ENCODE assay signal across 1 mouse cellular context in the genomic region with DNA sequence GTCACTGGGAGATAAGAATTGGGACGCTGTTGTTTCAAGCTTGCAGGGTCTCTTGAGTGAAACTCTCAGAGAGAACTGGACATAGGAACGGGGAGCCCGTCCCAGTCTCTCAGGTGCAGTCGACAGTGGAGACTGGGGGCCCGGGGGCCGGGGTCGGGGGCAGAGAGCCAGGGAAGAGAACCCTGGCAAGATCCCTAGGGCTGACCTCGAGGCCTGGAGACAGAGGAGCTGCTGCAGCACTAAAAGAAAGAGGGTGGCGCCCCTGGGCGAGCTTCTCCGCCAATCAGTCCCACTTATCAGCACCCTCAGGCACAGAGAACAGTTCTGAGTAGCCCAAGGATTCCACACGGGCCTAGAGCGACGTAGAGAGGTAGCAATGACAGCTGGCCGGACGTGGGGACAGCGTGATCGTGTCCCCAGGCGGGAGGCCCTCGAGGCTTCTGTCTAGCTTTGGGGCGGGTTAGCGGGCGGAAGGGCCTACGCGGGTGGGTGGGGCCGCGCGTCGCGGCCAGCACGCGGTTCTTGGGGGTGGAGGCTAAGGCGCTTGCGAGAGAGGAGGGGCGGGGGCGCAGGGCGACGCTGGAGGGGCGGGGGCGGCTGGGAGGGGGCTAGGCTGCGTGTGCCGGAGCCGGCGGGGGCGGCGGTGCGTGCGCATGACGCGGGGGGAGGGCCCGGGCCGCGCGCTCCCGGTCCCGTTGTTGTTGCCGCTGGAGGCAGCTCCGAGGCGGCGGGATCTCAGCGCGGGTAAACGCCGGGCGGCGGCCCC.
TF ChIP-seq lines count a peak whose summit lies in the region.

No protein-coding gene starts in this region.

TF ChIP-seq in CH12.LX, 34 proteins besides CTCF, POLR2A, EP300 and RAD21:
- TF ChIP-seq PAX5 (IDR thresholded peaks at IDR 0.05; ENCODE audit: low read length) (no peak), CHD2 (IDR thresholded peaks at IDR 0.05; ENCODE audit: low read length) (no peak), IRF4 (IDR thresholded peaks at IDR 0.05; ENCODE audit: low read depth, low read length) (no peak), MEF2A (IDR thresholded peaks at IDR 0.05; ENCODE audit: borderline replicate concordance, low read depth, low read length) (0 out of 2 replicates have a peak, but pooled peaks have one; percentile 14), BHLHE40 (IDR thresholded peaks at IDR 0.05; ENCODE audit: low read depth, low read length) (peak; percentile 60; the same call in 1 of the 2 replicates), TBP (conservative IDR thresholded peaks at IDR 0.05; ENCODE audit: low read depth, low read length) (no peak), NELFE (IDR thresholded peaks at IDR 0.05; ENCODE audit: low read depth, low read length) (no peak), SMC3 (IDR thresholded peaks at IDR 0.05; ENCODE audit: low read depth, low read length) (no peak), ZC3H11A (IDR thresholded peaks at IDR 0.05; ENCODE audit: low read depth, low read length) (no peak), UBTF (IDR thresholded peaks at IDR 0.05; ENCODE audit: low read depth, low read length) (0 out of 2 replicates have a peak, but pooled peaks have one; percentile 86), ZMIZ1 (IDR thresholded peaks at IDR 0.05; ENCODE audit: low read depth, low read length) (peak; percentile 44; the same call in 1 of the 2 replicates), MXI1 (IDR thresholded peaks at IDR 0.05; ENCODE audit: low read depth, low read length) (peak; percentile 91), KAT2A (IDR thresholded peaks at IDR 0.05; ENCODE audit: insufficient replicate concordance, low read length) (no peak), CHD1 (IDR thresholded peaks at IDR 0.05; ENCODE audit: low read depth, low read length) (no peak), NRF1 (IDR thresholded peaks at IDR 0.05; ENCODE audit: low read depth, low read length) (peak; percentile 73), ELF1 (IDR thresholded peaks at IDR 0.05; ENCODE audit: low read depth, low read length) (peak; percentile 58), E2F4 (IDR thresholded peaks at IDR 0.05; ENCODE audit: insufficient replicate concordance, low read depth, low read length) (no peak), TCF12 (IDR thresholded peaks at IDR 0.05; ENCODE audit: low read depth, low read length) (peak; percentile 66; the same call in 1 of the 2 replicates), GABPA (IDR thresholded peaks at IDR 0.05; ENCODE audit: insufficient replicate concordance, low read depth, low read length) (no peak), JUND (conservative IDR thresholded peaks at IDR 0.05; ENCODE audit: low read depth, low read length) (no peak), JUN (IDR thresholded peaks at IDR 0.05; ENCODE audit: insufficient read depth, low read depth, low read length) (no peak), MYC (IDR thresholded peaks at IDR 0.05; ENCODE audit: low read depth, low read length) (peak; percentile 71), MAZ (IDR thresholded peaks at IDR 0.05; ENCODE audit: low read depth, low read length) (no peak; the same call in 1 of the 2 replicates), ETS1 (conservative IDR thresholded peaks at IDR 0.05; ENCODE audit: low read depth, low read length) (0 out of 2 replicates have a peak, but pooled peaks have one; percentile 28), USF2 (conservative IDR thresholded peaks at IDR 0.05; ENCODE audit: low read depth, low read length) (no peak), SIN3A (IDR thresholded peaks at IDR 0.05; ENCODE audit: low read length) (peak; percentile 85), MAX (IDR thresholded peaks at IDR 0.05; ENCODE audit: low read length) (peak; percentile 88), USF1 (IDR thresholded peaks at IDR 0.05; ENCODE audit: low read depth, low read length) (no peak), HCFC1 (IDR thresholded peaks at IDR 0.05; ENCODE audit: low read depth, low read length) (0 out of 2 replicates have a peak, but pooled peaks have one; percentile 47), ZKSCAN1 (IDR thresholded peaks at IDR 0.05; ENCODE audit: borderline replicate concordance, low read depth, low read length) (no peak), POLR2AphosphoS2 (IDR thresholded peaks at IDR 0.05; ENCODE audit: low read depth, low read length) (0 out of 2 replicates have a peak, but pooled peaks have one; percentile 40), RCOR1 (conservative IDR thresholded peaks at IDR 0.05; ENCODE audit: low read depth, low read length) (no peak), ZNF384 (IDR thresholded peaks at IDR 0.05; ENCODE audit: low read depth, low read length) (no peak), MAFK (IDR thresholded peaks at IDR 0.05; ENCODE audit: insufficient replicate concordance, low read length) (no peak)
